Mouse (Mus musculus): ENCODE data around the gene Slc16a10.

DNA sequence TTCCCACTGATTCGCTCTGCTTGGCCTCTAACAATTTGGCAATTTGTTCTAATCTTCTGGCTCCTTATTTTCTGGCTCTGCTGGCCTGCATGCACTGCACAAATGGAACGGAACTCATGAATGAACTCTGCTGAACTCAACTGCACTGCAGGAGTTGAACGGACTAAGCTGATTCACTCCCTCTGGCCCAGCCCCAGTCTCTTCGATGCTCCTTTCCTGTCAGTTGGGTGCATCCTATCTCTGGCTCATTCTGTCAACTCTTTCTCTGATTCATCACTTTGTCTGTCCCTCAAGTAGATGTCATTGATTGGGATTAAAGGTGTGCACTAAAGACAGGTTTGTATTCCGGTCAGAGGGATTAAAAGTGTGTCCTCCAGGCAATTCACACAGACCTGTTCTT is 115.5 kb downstream of the Slc16a10 start:
- TF ChIP-seq POLR2A (IDR thresholded peaks at IDR 0.05; ENCODE audit: borderline replicate concordance, low read depth, low read length) (no peak), CTCF (IDR thresholded peaks at IDR 0.05; ENCODE audit: low read depth, low read length) (no peak)
